Mouse (Mus musculus): ENCODE results near the gene Cxcr1.

DNA sequence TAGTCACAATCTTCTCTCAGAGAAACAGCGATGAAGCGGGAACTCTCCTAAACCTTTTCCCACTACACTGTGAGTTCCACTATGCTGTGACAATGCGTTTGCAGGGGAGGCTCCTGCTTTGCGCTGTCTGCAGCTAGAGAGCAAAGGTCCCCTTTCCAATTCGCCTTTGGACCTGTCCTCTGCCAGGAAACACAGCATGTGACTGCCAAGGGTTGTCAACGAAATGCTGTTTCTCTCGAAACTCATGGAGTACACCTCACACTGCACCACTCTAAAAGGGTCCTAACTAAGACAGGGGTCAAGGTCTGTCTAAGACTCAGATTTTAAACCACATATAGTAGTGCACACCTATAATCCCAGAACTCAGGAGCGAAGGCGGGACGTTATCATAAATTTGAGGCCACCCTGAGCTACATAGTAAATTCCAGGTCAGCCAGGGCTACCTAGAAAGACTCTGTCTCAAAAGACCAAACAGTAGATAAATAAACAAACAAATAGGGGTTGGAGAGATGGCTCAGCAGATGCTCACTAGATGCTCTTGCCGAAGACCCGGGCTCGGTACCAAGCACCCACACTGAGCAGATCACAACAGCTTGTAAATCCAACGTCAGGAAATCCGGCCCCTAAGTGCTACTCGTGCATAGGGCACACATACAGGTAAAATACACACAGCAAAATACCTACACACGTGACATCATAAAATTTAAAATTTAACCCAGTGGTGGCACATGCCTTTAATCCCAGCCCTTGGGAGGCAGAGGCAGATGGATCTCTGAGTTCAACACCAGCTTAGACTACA is 2.4 kb upstream of the Cxcr1 start:
- no peak for TF ChIP-seq CTCF (IDR thresholded peaks at IDR 0.05; ENCODE audit: low read depth)
- no peak for TF ChIP-seq EP300 (IDR thresholded peaks at IDR 0.05; ENCODE audit: low read depth)
